Mouse (Mus musculus) E14TG2a.4 (cell line): ENCODE results near the gene Il9.

ENCODE experiments used
- CTCF ChIP-seq: conservative IDR thresholded peaks from 2 replicates; pipeline ENCODE4 v1.5.1; 2014; ENCODE audit warnings: low read length
- NANOG ChIP-seq: IDR thresholded peaks from 2 replicates; pipeline ENCODE4 v1.6.1; 2014; ENCODE audit warnings: borderline replicate concordance, low read length, mixed read lengths
- POU5F1 ChIP-seq: IDR thresholded peaks from 2 replicates; pipeline ENCODE4 v1.6.1; 2014; ENCODE audit warnings: low read length, borderline replicate concordance

DNA sequence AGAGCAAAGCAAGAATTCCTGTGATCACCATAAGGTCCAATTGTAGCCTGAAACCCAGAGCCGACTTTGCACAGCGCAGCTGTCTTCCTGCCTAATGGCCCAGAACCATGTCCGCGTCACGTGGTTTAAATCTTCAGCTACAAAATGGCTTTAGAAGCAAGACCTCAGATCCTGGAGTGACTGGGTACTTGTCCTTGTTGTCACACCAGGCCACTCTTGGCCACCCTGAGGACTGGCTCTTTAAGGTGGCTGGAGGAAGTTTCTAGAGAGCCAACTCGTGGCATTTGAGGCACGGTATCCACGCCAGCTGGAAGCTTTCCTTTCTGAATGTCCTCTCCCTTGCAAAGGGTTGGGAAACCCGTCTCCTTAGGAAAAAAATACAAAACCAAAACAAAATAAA, 10.1 kb downstream of the Il9 start:
- TF ChIP-seq CTCF (no peak), NANOG (no peak), POU5F1 (no peak)
